ENCODE assay signal across 20 mouse cellular contexts in genomic region chr9:50396051-50396450, GRCm38 (mm10). TPM values are rescaled to one million over a fixed set of nuclear protein-coding genes. Genes with fewer than 3 reads are reported as not detected.
DNase-seq lines count a peak whose midpoint lies in the region; ATAC-seq and TF ChIP-seq lines count a peak whose summit lies in the region.
"Had no signal": no experiment of that assay in that cellular context is flagged by ENCODE, and none has a peak within 500 bp of the region (broad histone marks: within the 10 kb centered on the region; RNA-seq: fewer than 3 reads in every experiment).

No protein-coding gene starts in this region.

- H3K4me3 ChIP-seq in heart, postnatal 0 days (ENCODE audit: low read depth, low read length) = no peak overlapping the region
- H3K4me3 ChIP-seq in lung, adult 2 months (replicated peaks; ENCODE audit: extremely low read depth, low read depth, low read length) = no peak overlapping the region
- no peak overlapping the region for H3K4me3 ChIP-seq in lung, postnatal 0 days (ENCODE audit: low read depth, low read length)
- H3K4me3 ChIP-seq: embryonic facial prominence, embryonic 12.5 days; heart, embryonic 13.5 days; hindbrain, embryonic 13.5 days; limb, embryonic 15.5 days; neural tube, embryonic 12.5 days had no signal

- 63% methylated on average over 7 of the region's 7 CpGs for WGBS in heart, postnatal 0 days
- WGBS in lung, adult 2 months = 31% methylated on average over 7 of the region's 7 CpGs
- 34% methylated on average over 7 of the region's 7 CpGs for WGBS in lung, postnatal 0 days

- no peaks in the 10 kb centered on the region for H3K4me1 ChIP-seq in heart, postnatal 0 days (ENCODE audit: control insufficient read depth, insufficient read depth)
- no peaks in the 10 kb centered on the region for H3K4me1 ChIP-seq in lung, adult 2 months (ENCODE audit: control insufficient read depth, insufficient read depth, low read length)
- H3K4me1 ChIP-seq in lung, postnatal 0 days (ENCODE audit: insufficient read depth, low read depth, low read length) = no peaks in the 10 kb centered on the region
- H3K4me1 ChIP-seq: embryonic facial prominence, embryonic 12.5 days; heart, embryonic 13.5 days; limb, embryonic 15.5 days; neural tube, embryonic 12.5 days had no signal

- no peak for TF ChIP-seq EP300 in heart, postnatal 0 days (IDR thresholded peaks at IDR 0.05; ENCODE audit: low read depth)
- peak; percentile 22; the same call in 1 of the 2 replicates for TF ChIP-seq EP300 in lung, postnatal 0 days (IDR thresholded peaks at IDR 0.05)

- no peak overlapping the region for H3K9ac ChIP-seq in heart, postnatal 0 days (replicated peaks; ENCODE audit: low read depth, low read length)
- no peak overlapping the region for H3K9ac ChIP-seq in lung, postnatal 0 days (replicated peaks; ENCODE audit: low read depth)
- H3K9ac ChIP-seq: embryonic facial prominence, embryonic 12.5 days; heart, embryonic 13.5 days; hindbrain, embryonic 13.5 days; limb, embryonic 15.5 days; neural tube, embryonic 12.5 days had no signal

- no peak overlapping the region for H3K4me2 ChIP-seq in heart, postnatal 0 days (ENCODE audit: low read depth, low read length)
- no peak overlapping the region for H3K4me2 ChIP-seq in lung, postnatal 0 days (replicated peaks; ENCODE audit: low read depth, low read length)
- H3K4me2 ChIP-seq: embryonic facial prominence, embryonic 12.5 days; heart, embryonic 13.5 days; hindbrain, embryonic 13.5 days; limb, embryonic 15.5 days; neural tube, embryonic 12.5 days had no signal

- H3K9me3 ChIP-seq in heart, postnatal 0 days (replicated peaks; ENCODE audit: control insufficient read depth, low read length) = no peaks in the 10 kb centered on the region
- no peaks in the 10 kb centered on the region for H3K9me3 ChIP-seq in lung, postnatal 0 days (ENCODE audit: low read length)
- H3K9me3 ChIP-seq: embryonic facial prominence, embryonic 12.5 days; heart, embryonic 13.5 days; hindbrain, embryonic 13.5 days; limb, embryonic 15.5 days; neural tube, embryonic 12.5 days had no signal

- intact Hi-C loops in heart, postnatal 25 days (cut with DNase I) = no loop called here

- no peak for TF ChIP-seq CTCF in heart, postnatal 0 days (IDR thresholded peaks at IDR 0.05; ENCODE audit: low read depth)
- TF ChIP-seq CTCF in lung, adult 2 months (IDR thresholded peaks at IDR 0.05; ENCODE audit: insufficient read depth, low read length) = no peak
- TF ChIP-seq CTCF in lung, postnatal 0 days (IDR thresholded peaks at IDR 0.05) = no peak

- H3K27ac ChIP-seq in heart, postnatal 0 days (ENCODE audit: low read depth) = no peak overlapping the region
- no peak overlapping the region for H3K27ac ChIP-seq in lung, postnatal 0 days (ENCODE audit: low read length)
- H3K27ac ChIP-seq: embryonic facial prominence, embryonic 12.5 days; heart, embryonic 13.5 days; hindbrain, embryonic 13.5 days; limb, embryonic 15.5 days; neural tube, embryonic 12.5 days had no signal

- no peaks in the 10 kb centered on the region for H3K27me3 ChIP-seq in heart, postnatal 0 days (ENCODE audit: control insufficient read depth, insufficient read depth, low read length)
- H3K27me3 ChIP-seq in lung, postnatal 0 days (replicated peaks; ENCODE audit: insufficient read depth, low read length) = no peaks in the 10 kb centered on the region
- H3K27me3 ChIP-seq: embryonic facial prominence, embryonic 12.5 days; heart, embryonic 13.5 days; hindbrain, embryonic 13.5 days; limb, embryonic 15.5 days; neural tube, embryonic 12.5 days had no signal

- TF ChIP-seq POLR2A in lung, adult 2 months (IDR thresholded peaks at IDR 0.05; ENCODE audit: borderline replicate concordance, extremely low read depth, low read depth, low read length) = no peak

- no peak for ATAC-seq in heart, postnatal 0 days (ENCODE audit: insufficient read depth, low read depth)
- peak; percentile 89 for ATAC-seq in lung, postnatal 0 days

- H3K36me3 ChIP-seq in heart, postnatal 0 days (replicated peaks; ENCODE audit: control insufficient read depth, insufficient read depth, low read length) = no peaks in the 10 kb centered on the region
- no peaks in the 10 kb centered on the region for H3K36me3 ChIP-seq in lung, postnatal 0 days (ENCODE audit: insufficient read depth, low read length)
- H3K36me3 ChIP-seq: embryonic facial prominence, embryonic 12.5 days; heart, embryonic 13.5 days; hindbrain, embryonic 13.5 days; limb, embryonic 15.5 days; neural tube, embryonic 12.5 days had no signal

- peak; percentile 12 for DNase-seq in heart, postnatal 0 days (ENCODE audit: low spot score)
- DNase-seq in heart, postnatal 25 days (ENCODE audit: low spot score) = no peak
- peak; percentile 26 to 59 for DNase-seq in lung, adult 18-20 months
- DNase-seq in lung, adult 2 months = no peak
- peak; percentile 74 for DNase-seq in lung, postnatal 0 days (ENCODE audit: low spot score)
- DNase-seq in yolk sac, embryonic 10.5 days (ENCODE audit: low spot score) = peak; percentile 4
- no peak for DNase-seq in gastrocnemius, postnatal 4 days (ENCODE audit: low spot score in 2 of 2)
- no peak for DNase-seq in spleen, postnatal 36 days (ENCODE audit: low spot score in 2 of 2)
- DNase-seq: B cell, adult 2 months; cerebellum, adult 11 months; gastrocnemius, postnatal 10 days; kidney, adult 9 months; layer of hippocampus, adult 9-11 months; right cerebral cortex, postnatal 14 days; thymus, adult 2 months had no signal

RNA-seq across cellular contexts. Expression of gene Rpl10-ps3, which starts 51.3 kb away (rescaled TPM):
- total RNA-seq in heart, postnatal 0 days (2014; rRNA removed; ENCODE audit: low replicate concordance) = 275 and 362 TPM in 2 replicates
- 126 and 132 TPM in 2 replicates for polyA plus RNA-seq in heart, postnatal 0 days (2015; fragmentation: Nextera tagmentation; extraction: Ambion mirVana)
- 100 to 1,000 TPM; 353 to 446 TPM for total RNA-seq in heart, postnatal 25 days (2021)
- polyA plus RNA-seq in lung, adult 2 months (2012; rRNA removed) = 44.4 and 49.7 TPM in 2 replicates
- 206 and 214 TPM in 2 replicates for polyA plus RNA-seq in lung, postnatal 0 days (2015; fragmentation: Nextera tagmentation; extraction: Ambion mirVana)
- total RNA-seq in gastrocnemius, postnatal 4 days (2021) = 100 to 1,000 TPM; 882 to 967 TPM

Comparison
In these comparisons a context has a peak if more than half of its experiments do, and no peak if none do; other contexts are left out.
1. DNase-seq: peak in heart, postnatal 0 days (single experiment), lung, adult 18-20 months (2 of 2), lung, postnatal 0 days (single experiment) and yolk sac, embryonic 10.5 days (single experiment); none in heart, postnatal 25 days (single experiment), lung, adult 2 months (single experiment), gastrocnemius, postnatal 4 days (0 of 2) and spleen, postnatal 36 days (0 of 2).